Mouse (Mus musculus) 3134 (cell line): Measurements from ENCODE around the gene Trim41.
"Not testable (repeated sequence)": the region's sequence is repeated elsewhere in the genome, so short reads cannot be mapped to it uniquely, and the experiment has no call there.

ENCODE experiments used
- DNase-seq: peaks from one replicate; pipeline ENCODE4 v3.0.0-alpha.2; 2011; ENCODE audit warnings: low spot score; ENCODE audit not compliant: insufficient read length; ENCODE audit errors: extremely low read depth

Gene Trim41

GRCm38 (mm10) chr11:48795221-48795620, 21.9 kb downstream of the Trim41 start:
- DNase-seq, result no peak

- no peak for DNase-seq
Observed at GRCm38 (mm10) chr11:48793184-48793583, 24.0 kb downstream of the Trim41 start.

- DNase-seq, result not testable (repeated sequence)
Observed at GRCm38 (mm10) chr11:48791894-48792293, 25.3 kb downstream of the Trim41 start.

GRCm38 (mm10) chr11:48790946-48791345, 26.2 kb downstream of the Trim41 start:
- no peak for DNase-seq

GRCm38 (mm10) chr11:48789973-48790823, 27.0 kb downstream of the Trim41 start:
- peak; percentile 69 for DNase-seq

GRCm38 (mm10) chr11:48789215-48789614, 27.9 kb downstream of the Trim41 start:
- DNase-seq, result no peak

GRCm38 (mm10) chr11:48788311-48789089, 28.7 kb downstream of the Trim41 start:
- DNase-seq, result peak; percentile 67

GRCm38 (mm10) chr11:48787455-48788211, 29.5 kb downstream of the Trim41 start:
- DNase-seq, result no peak

- DNase-seq, result no peak
Observed at GRCm38 (mm10) chr11:48782243-48782642, 34.9 kb downstream of the Trim41 start.

- DNase-seq, result no peak
Observed at GRCm38 (mm10) chr11:48779450-48779849, 37.7 kb downstream of the Trim41 start.

GRCm38 (mm10) chr11:48777303-48777702, 39.9 kb downstream of the Trim41 start:
- DNase-seq, result no peak

- DNase-seq, result no peak
Observed at GRCm38 (mm10) chr11:48776664-48777063, 40.5 kb downstream of the Trim41 start.

GRCm38 (mm10) chr11:48775483-48775882, 41.7 kb downstream of the Trim41 start:
- DNase-seq, result no peak

GRCm38 (mm10) chr11:48774443-48775298, 42.5 kb downstream of the Trim41 start:
- no peak for DNase-seq

GRCm38 (mm10) chr11:48771691-48772090, 45.5 kb downstream of the Trim41 start:
- DNase-seq, result no peak

- DNase-seq, result no peak
Observed at GRCm38 (mm10) chr11:48767195-48767876, 49.8 kb downstream of the Trim41 start.

GRCm38 (mm10) chr11:48764119-48764518, 53.0 kb downstream of the Trim41 start:
- no peak for DNase-seq

- no peak for DNase-seq
Observed at GRCm38 (mm10) chr11:48759021-48759420, 58.1 kb downstream of the Trim41 start.
